Mouse (Mus musculus) left cerebral cortex, postnatal 36 days (tissue): ENCODE results near the gene Gm9495. TPM values are rescaled to one million over a fixed set of nuclear protein-coding genes. Genes with fewer than 3 reads are reported as not detected.
"Not testable (repeated sequence)": the region's sequence is repeated elsewhere in the genome, so short reads cannot be mapped to it uniquely, and the experiment has no call there.

ENCODE experiments used
- DNase-seq, 2 experiments: peaks; one replicate each; pipeline ENCODE4 v3.0.0; 2021 to 2022; ENCODE audit warnings: low spot score in 2 of 2, mixed read lengths in 1 of 2
- intact Hi-C: fragments of 180-260 bp; cut with DNase I; formaldehyde crosslinking; loops from one replicate; pipeline ENCODE4 v1.15.1; 2025
- total RNA-seq, 2 experiments: library from RNA; stranded (reverse); gene quantifications; 2 replicates each; pipeline ENCODE4 v1.2.3; 2021

Gm9495 gene
- total RNA-seq = under 1 TPM in 1 of 2 experiments, not detected in 1; 0.12 TPM

DNA sequence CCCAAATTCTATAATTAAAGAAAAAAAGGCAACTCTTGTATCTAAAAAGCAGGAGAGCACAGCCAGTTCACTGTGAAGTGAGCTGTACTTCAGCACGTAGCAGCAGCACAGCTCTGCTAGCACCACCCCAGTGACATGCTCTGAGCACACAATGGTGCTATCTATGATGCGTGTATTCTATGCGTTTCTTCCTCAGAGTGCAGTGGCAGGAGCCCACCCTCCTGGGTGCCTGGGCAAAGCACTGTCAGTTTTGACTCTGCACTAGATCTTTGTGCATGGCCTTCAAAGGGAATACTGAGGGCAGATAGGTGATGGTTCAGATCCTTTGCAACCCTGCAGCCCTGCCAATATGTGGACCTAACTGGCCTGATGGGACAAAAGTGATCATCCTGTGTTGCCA, at the start of gene Gm9495:
Gene Gm9495, minus strand, starts transcription at position 101 of the 400 bp plus-strand sequence.
- intact Hi-C loops, DNase-seq: not testable (repeated sequence)

DNA sequence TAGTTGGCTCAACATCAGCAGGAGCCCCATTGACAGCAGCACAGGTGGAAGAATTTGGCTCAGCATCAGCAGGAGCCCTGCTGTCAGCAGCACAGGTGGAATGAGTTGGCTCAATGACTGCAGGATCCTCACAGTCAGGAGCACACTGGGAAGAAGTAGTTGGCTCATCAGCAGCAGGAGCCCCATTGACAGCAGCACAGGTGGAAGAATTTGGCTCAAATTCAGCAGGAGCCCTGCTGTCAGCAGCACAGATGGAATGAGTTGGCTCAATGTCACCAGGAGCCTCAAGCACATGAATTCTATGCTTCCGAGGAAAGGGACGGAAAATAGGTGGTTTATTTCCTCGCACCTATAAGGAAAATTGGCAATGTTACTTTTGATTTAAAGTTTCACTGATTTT, 21.6 kb upstream of the Gm9495 start:
- intact Hi-C loops, DNase-seq: not testable (repeated sequence)

DNA sequence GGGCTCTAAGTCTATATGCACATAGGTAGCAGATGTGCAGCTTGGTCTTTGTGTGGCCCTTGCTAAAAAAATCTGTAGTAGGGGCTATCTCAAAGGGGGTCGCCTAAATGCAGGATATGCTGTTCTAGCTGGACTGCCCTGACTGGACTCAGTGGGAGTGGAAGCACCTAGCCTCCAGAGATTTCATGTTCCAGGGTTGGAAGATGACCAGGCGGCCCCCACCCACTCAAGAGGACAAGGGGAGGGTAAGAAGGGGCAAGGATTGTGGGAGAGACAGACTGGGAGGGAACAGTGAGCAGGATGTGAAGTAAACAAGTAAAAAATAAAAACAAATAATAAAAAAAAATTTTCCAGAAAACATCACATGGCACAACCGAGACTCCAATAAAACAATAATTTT, 33.3 kb downstream of the Gm9495 start:
- intact Hi-C loops, DNase-seq: not testable (repeated sequence)

DNA sequence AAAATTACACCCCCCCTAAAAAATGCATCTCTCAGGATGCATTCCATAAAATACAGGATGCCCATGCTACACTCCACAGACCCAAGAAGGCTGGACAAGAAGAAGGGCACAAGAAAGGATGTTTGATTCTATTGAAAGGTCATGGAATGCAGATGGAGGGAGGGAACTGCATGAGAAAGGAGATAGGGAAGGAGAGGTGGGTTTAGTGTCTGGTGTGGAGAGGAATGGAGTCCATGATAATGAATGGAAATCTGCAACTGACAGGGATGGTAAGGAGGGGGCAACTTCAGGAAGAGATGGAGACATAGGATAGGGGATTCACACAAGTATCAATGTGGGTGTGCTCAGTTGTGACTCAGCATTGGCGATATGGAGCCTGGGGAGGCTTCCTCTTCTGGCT, 39.0 kb downstream of the Gm9495 start:
- intact Hi-C loops = no loop called here
- DNase-seq = no peak

DNA sequence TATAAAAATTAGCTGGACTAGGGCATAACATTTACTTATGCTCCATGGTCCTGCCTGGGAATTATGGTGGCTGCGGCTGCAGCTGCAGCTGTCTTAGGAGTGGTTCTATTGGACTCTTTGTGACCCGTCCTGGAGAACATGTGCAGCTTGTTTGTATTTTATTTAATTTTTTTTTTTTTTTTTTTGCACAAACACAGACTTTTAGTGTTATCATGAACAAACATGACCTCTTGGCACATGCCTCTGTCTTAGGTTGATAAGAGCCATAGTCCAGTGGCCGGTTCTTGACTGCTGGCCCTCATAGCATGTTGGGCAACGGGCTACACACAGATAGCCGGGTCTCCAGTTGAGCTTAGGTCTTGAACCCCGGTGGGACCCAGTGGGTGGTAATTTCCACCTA, 48.6 kb downstream of the Gm9495 start:
- no peak for DNase-seq

DNA sequence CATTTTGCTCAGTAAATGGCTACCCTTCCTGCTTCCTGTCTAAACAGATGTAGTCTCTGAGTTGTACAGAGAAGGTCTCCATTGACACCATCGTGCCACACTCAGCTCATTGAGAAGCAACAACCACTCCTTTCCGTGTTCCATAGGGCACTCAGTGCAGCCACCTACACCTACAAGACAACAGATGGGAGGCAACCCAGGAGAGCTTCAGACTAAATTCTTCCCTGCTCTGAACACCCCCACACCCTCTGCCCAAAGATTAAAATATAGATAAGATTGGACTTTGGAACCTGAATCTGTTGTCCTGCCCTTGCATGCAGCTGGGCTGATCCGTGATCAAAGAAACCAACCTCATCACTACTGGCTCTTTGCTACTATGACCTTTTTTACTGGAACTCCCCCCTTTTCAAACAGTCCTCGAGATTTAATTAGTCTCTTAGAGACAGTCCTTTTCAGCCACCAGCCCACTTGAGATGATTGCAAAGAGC, 53.4 kb downstream of the Gm9495 start:
- intact Hi-C loops = no loop called here
- no peak for DNase-seq

More for the DNA sequence above, 48.6 kb downstream of the Gm9495 start:
- intact Hi-C loops = no loop called here

DNA sequence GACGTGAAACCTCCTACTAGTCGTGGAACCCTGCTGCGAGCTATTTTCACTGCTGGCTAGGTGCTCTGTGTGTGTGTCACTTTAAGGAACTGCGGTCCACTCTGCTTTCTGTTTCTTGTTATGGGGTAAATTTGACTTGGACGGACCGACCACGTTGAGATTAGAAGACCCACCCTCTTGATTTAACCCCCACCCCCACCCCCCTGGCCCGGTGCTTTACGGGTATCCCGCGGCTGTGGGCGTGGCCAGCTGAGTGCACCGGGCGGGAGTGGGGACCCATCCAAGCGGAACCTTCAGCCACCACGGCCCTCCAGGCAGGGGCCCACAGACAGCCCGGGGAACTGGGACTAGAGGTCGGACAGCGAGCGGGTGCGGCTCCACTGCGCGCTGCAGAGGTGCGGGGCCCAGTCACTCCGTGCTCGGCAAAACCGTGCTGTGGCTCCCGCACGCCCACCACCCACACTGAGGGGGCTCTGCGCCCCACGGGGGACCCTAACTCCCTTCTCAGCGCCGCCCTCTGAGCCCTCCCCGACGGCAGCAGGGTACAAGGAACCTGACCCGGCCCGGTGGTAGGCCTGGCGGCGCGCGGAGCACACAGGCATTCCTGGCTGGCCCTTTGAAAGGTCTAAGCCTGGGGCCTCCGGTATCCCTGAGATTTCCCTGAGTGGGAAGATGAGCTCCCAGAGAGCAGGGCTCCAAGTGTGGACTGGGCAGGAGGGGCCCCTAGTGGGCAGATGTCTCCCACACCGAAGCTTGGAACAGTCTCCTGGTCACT, 54.0 kb downstream of the Gm9495 start:
- DNase-seq = peak; percentile 27 to 34
- intact Hi-C loops = no loop called here

DNA sequence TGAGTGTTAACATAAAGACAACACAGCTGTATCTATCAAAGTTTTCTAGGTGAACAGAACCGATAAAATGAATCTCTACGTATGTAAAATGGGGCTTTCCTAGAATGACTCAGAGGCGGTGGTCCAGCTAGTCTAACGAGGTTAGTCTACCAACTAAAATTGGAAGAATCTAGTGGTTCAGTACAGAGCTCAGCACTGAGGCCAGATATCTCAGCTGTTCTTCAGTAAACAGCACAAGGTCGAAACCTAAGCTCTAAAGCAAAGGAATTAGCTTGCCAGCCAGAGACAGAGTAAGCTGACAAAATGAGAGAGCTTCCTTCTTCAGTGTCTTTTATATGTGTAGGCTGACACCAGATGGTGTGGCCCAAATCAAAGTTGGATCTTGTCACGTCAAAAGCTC, 57.2 kb downstream of the Gm9495 start:
- intact Hi-C loops = no loop called here
- no peak for DNase-seq

DNA sequence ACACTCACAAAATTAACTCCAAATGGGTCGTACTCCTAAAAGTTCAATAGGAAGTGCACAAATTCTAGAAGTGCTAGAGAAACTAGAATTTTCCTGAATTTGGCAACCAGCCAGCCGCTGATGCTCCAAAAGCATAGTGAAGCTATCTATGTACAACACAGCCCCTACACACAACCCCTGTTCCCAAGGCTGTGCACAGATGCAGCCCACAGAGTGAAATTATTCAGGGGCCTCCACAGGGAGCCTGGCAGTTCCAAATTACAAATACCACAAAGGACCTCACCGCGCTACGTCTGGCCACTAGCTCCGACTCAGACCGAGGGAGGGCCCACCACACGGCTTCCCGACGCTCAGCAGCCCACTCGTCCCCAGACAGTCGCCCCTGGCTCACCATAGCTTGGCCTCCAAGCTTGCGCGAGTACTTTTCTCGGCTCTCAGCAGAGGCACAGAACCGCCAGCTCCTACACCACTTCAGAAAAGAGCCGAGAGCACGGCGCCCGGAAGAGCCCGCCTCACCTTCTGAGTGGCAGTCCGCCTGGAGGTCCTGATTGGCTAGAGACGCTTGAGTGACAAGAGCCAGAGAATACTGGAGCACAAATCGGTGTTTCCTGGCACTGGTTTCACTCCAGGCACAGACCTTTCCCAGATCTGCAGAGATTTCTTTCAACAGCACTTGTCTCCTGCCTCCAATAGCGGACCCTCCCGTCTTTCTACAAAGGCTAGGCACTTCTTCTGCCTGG, 58.1 kb downstream of the Gm9495 start:
- intact Hi-C loops = no loop called here
- peak; percentile 89 to 90 for DNase-seq

DNA sequence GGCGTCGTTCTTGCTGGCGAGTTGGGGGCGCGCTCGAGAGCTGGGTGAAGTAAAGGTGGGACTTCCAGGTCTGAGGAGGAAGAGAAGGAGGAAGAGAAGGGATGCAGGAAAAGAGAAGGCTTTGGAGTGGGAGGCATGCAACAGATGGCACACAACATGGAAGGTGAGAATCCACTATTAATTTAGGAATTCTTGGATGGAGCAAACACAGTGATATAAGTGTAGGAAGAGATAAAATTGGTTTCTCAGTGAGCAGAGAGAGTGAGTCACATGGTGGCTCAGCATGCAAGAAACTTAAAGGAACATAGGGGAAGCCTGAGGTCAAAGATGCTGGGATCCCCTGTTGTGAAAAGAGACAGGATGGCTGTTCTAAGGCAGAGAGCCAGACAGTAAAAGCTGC, 69.0 kb downstream of the Gm9495 start:
- no peak for DNase-seq
- intact Hi-C loops = no loop called here

Other genes with a start within 250 kb of the Gm9495 start
- gene Zfp930, start 244.5 kb downstream of the Gm9495 start, total RNA-seq = 10 to 100 TPM; 12.0 to 13.1 TPM
- 10 to 100 TPM; 16.6 to 30.2 TPM for gene D130040H23Rik, start 182.5 kb downstream of the Gm9495 start, total RNA-seq
- gene Gm7697, start 69.4 kb upstream of the Gm9495 start, total RNA-seq = not detected
- gene Zfp868, start 172.0 kb upstream of the Gm9495 start, total RNA-seq = 10 to 100 TPM; 15.4 to 20.0 TPM
- 1 to 10 TPM; 3.7 to 5.4 TPM for gene Zfp964, start 200.9 kb upstream of the Gm9495 start, total RNA-seq